Mouse (Mus musculus) intestine, postnatal 0 days (tissue): ENCODE data around the gene Kel. TPM values are rescaled to one million over a fixed set of nuclear protein-coding genes. Genes with fewer than 3 reads are reported as not detected.

Experiments used
- ATAC-seq: fragments of 200-750 bp; cut with Nextera tagmentation; 2 replicates; pipeline ENCODE4 v1.8.0; 2017; ENCODE audit warnings: mild to moderate bottlenecking, moderate TSS enrichment, moderate library complexity
- H3K27ac ChIP-seq: fragments of 300-500 bp; sonication (generic); 2 replicates; pipeline ENCODE4 v1.5.1; 2014; ENCODE audit warnings: mild to moderate bottlenecking, low read depth, low read length, moderate library complexity
- H3K27me3 ChIP-seq: fragments of 300-500 bp; sonication (generic); replicated peaks from 2 replicates; pipeline ENCODE4 v1.6.1; 2014; ENCODE audit warnings: low read length, mixed read lengths; ENCODE audit not compliant: control insufficient read depth, insufficient read depth
- H3K36me3 ChIP-seq: fragments of 300-500 bp; sonication (generic); 2 replicates; pipeline ENCODE4 v1.6.1; 2014; ENCODE audit warnings: mild to moderate bottlenecking, moderate library complexity; ENCODE audit not compliant: control insufficient read depth, insufficient read depth
- H3K4me1 ChIP-seq: fragments of 300-500 bp; sonication (generic); replicated peaks from 2 replicates; pipeline ENCODE4 v1.6.1; 2014; ENCODE audit warnings: antibody characterized with exemption, low read length, mixed read lengths; ENCODE audit not compliant: control insufficient read depth, insufficient read depth
- H3K4me2 ChIP-seq: fragments of 300-500 bp; sonication (generic); replicated peaks from 2 replicates; pipeline ENCODE4 v1.6.1; 2014; ENCODE audit warnings: low read depth, mild to moderate bottlenecking, moderate library complexity
- H3K4me3 ChIP-seq: fragments of 300-500 bp; sonication (generic); 2 replicates; pipeline ENCODE4 v1.5.1; 2014; ENCODE audit warnings: low read depth, low read length
- H3K9ac ChIP-seq: fragments of 300-500 bp; sonication (generic); 2 replicates; pipeline ENCODE4 v1.6.1; 2014; ENCODE audit warnings: mild to moderate bottlenecking, low read depth, low read length
- H3K9me3 ChIP-seq: fragments of 300-500 bp; sonication (generic); 2 replicates; pipeline ENCODE4 v1.6.1; 2016; ENCODE audit warnings: mixed run types; ENCODE audit not compliant: control insufficient read depth
- CTCF ChIP-seq: sonication (generic); IDR thresholded peaks from 2 replicates; pipeline ENCODE4 v1.5.1; 2016; ENCODE audit warnings: low read depth, mild to moderate bottlenecking, control low read depth, antibody characterized with exemption, moderate library complexity
- WGBS: fragments of 180-500 bp; shearing (Covaris S2); extraction: QIAGEN DNeasy Blood & Tissue Kit; methylation state at CpG from one replicate; pipeline ENCODE4 v1.1.7; 2014; 5-methylcytosine and 5-hydroxymethylcytosine counted together
- polyA plus RNA-seq: library from polyadenylated mRNA; unstranded; fragments of >200 nt; fragmentation: Nextera tagmentation; extraction: Ambion mirVana; gene quantifications from 2 replicates; pipeline ENCODE4 v1.2.1, GENCODE M21; 2015

Kel gene
- polyA plus RNA-seq, 1 experiment from 2014 or later: 0.10 TPM

DNA sequence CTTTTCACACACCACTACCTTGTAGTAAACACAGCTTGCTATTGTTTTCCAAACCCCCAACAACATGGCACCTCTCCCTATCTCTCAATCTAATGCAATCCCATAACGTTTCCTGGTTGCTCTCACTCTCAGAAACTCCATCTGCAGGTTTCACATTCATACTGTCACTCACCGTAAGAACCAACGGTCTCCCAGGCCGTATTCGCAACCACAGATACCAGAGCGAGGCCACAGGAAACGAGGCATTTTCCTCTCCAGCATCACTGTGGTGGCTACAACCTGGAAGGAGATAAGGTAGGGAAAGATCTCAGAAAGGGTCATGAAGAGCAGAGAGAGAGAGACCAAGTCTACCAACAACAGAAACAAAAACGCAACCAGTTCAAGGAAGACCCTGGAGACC is 49.5 kb downstream of the Kel start:
- H3K27me3 ChIP-seq: no peaks in the 10 kb centered on the region
- H3K9ac ChIP-seq: no peak overlapping the region
- ATAC-seq: no peak
- 85% methylated on average over 8 of the region's 8 CpGs for WGBS
- H3K27ac ChIP-seq: no peak overlapping the region
- H3K36me3 ChIP-seq: no peaks in the 10 kb centered on the region
- TF ChIP-seq CTCF: no peak
- H3K4me3 ChIP-seq: no peak overlapping the region
- no peaks in the 10 kb centered on the region for H3K9me3 ChIP-seq
- H3K4me1 ChIP-seq: no peaks in the 10 kb centered on the region
- H3K4me2 ChIP-seq: no peak overlapping the region

DNA sequence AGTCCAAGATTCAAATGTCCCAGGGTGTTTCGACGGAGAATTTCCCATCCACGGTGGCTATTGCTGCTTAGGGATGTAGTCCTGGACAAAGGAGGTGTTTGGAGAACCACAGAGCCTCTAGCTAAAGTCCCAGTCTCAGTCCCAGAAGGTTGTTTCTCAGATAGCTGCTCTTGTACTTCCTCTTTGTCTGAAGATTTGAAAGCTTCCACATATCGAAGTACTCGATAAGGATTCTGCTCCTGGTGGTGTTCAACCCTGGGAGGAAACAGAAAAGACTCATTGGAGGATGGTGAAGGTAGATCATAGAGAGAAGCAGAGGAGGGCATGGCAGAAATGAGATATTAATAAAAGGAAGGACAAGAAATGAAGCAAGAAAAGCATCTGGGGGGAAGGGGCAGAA is 51.0 kb downstream of the Kel start:
- Histone ChIP-seq H3K4me3 (no peak overlapping the region), H3K4me2 (no peak overlapping the region), H3K9ac (no peak overlapping the region), H3K27me3 (no peaks in the 10 kb centered on the region), H3K36me3 (no peaks in the 10 kb centered on the region), H3K9me3 (no peaks in the 10 kb centered on the region), H3K4me1 (no peaks in the 10 kb centered on the region), H3K27ac (no peak overlapping the region)
- 92% methylated on average over 5 of the region's 5 CpGs for WGBS
- no peak for ATAC-seq
- TF ChIP-seq CTCF: no peak

DNA sequence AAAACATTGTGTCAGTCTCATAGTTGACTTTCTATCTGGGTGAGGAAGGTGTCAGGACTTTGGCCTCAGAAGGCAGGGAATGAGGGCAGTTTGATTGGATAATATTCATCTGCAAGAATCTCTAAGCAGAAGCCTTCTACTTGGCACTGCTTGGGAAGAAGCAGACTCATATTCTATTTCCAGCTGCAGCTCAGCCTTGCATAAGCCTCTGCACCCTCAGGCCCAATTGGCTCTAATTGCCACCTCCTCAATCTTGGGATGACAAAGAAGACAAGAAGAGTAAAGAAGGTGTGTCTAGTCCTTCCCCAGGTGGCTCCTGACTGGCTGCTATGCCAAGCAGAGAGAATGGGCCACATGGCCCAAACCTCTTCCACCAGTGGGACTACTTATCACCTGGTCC is 57.5 kb downstream of the Kel start:
- H3K9ac ChIP-seq: no peak overlapping the region
- TF ChIP-seq CTCF: no peak

DNA sequence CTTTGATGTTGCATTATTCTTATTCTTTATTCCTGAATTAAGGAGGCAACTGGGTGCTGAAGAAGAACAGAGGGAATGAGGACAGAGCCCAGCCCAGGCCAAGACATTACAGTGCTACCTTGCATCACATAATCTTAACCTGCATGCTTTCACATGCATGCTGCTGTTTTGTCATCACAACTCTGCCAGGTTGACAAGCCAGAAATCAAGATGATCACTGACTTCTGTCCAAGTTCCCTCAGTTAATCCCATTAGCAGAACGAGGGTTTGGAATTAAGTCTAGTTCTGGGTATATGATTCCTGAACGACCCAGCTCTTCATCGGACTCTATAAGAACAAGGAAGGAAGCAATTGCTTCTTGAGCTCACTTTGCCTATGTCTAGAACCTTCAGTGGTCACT is 57.9 kb downstream of the Kel start:
- Histone ChIP-seq H3K4me3 (no peak overlapping the region), H3K27ac (no peak overlapping the region), H3K36me3 (no peaks in the 10 kb centered on the region), H3K27me3 (no peaks in the 10 kb centered on the region), H3K4me1 (no peaks in the 10 kb centered on the region), H3K9me3 (no peaks in the 10 kb centered on the region), H3K4me2 (no peak overlapping the region), H3K9ac (no peak overlapping the region)
- no peak for TF ChIP-seq CTCF
- WGBS: 85% methylated on average over 3 of the region's 3 CpGs
- ATAC-seq: no peak

More for the DNA sequence above, 57.5 kb downstream of the Kel start:
- H3K4me2 ChIP-seq: no peak overlapping the region
- no peaks in the 10 kb centered on the region for H3K36me3 ChIP-seq
- H3K9me3 ChIP-seq: no peaks in the 10 kb centered on the region
- H3K27me3 ChIP-seq: no peaks in the 10 kb centered on the region
- H3K4me1 ChIP-seq: no peaks in the 10 kb centered on the region
- no peak for ATAC-seq
- H3K27ac ChIP-seq: no peak overlapping the region
- no peak overlapping the region for H3K4me3 ChIP-seq

DNA sequence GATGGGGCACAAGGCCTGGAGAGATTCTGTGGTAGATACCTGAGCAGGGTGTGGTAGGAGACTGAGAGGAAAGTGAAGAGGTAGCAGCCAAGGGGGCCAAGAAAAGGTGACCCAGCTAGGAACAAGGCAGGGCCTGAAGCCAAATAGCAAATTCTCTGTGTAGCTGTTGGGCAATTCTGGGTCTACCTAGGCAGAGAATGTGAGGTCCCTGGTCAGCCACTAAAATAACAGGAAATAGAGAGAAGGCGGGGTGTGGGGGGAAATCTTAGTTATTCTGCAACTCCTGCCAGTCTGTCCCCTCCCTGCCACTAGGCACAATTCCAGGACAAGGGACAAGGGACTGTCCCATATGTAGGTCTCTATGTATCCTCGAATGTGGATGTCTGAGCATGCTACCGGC is 60.9 kb downstream of the Kel start:
- 0 out of 2 replicates have a peak, but pooled peaks have one; percentile 9 for ATAC-seq
- WGBS: 65% methylated on average over 3 of the region's 3 CpGs
- Histone ChIP-seq H3K9me3 (no peaks in the 10 kb centered on the region), H3K36me3 (no peaks in the 10 kb centered on the region), H3K9ac (no peak overlapping the region), H3K27ac (no peak overlapping the region), H3K27me3 (no peaks in the 10 kb centered on the region), H3K4me2 (peak overlapping the region; percentile 56), H3K4me1 (0 out of 2 replicates have a peak, but pooled peaks cover 4% of the 10 kb centered on the region), H3K4me3 (0 out of 2 replicates have a peak overlapping the region, but pooled peaks have one; percentile 30)
- TF ChIP-seq CTCF: no peak

DNA sequence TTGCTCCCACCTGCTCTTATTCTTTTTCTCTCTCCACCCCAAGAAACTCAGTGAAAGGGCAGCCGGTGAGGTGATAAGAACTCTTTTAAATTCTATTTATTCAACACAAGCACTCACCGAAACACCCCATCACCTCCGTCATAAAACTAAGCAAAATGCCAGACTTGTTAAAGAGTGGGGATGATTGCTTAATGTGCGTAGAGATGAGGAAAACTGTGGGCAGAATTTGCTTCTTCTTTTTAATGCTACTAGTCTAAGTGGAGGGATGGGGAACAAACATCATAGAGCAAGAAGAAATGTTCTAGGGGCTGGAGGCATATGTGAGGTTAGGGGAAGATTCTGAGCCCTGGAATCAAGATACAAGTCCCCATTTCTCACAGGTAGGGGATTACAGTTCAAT is 61.4 kb downstream of the Kel start:
- no peak for TF ChIP-seq CTCF
- ATAC-seq: no peak
- H3K9me3 ChIP-seq: no peaks in the 10 kb centered on the region
- H3K36me3 ChIP-seq: no peaks in the 10 kb centered on the region
- peak overlapping the region; percentile 56 for H3K4me2 ChIP-seq
- WGBS: 53% methylated on average over 4 of the region's 4 CpGs
- H3K27ac ChIP-seq: no peak overlapping the region
- H3K27me3 ChIP-seq: no peaks in the 10 kb centered on the region
- 0 out of 2 replicates have a peak, but pooled peaks cover 4% of the 10 kb centered on the region for H3K4me1 ChIP-seq
- no peak overlapping the region for H3K9ac ChIP-seq
- peak overlapping the region; percentile 30; the same call in 1 of the 2 replicates for H3K4me3 ChIP-seq
